Mouse (Mus musculus) MEL (cell line): Measurements from ENCODE around the gene Scyl2.

Experiments
- E2F4 ChIP-seq: IDR thresholded peaks from 2 replicates; pipeline ENCODE4 v1.6.1; 2011; ENCODE audit warnings: low read depth, low read length, improper control_type of control experiment, borderline replicate concordance
- MAFK ChIP-seq: IDR thresholded peaks from 2 replicates; pipeline ENCODE4 v1.6.1; 2011; ENCODE audit warnings: low read depth, mild to moderate bottlenecking, low read length, improper control_type of control experiment, borderline replicate concordance

- no peak for TF ChIP-seq E2F4
- no peak for TF ChIP-seq MAFK
Measured at GRCm38 (mm10) chr10:89595514-89595913, 90.6 kb downstream of the Scyl2 start.
